Mouse (Mus musculus) erythroblast, embryonic 14.5 days (primary cell): ENCODE results near the gene Galnt17.

Experiments used
- GATA1 ChIP-seq: IDR thresholded peaks from 2 replicates; pipeline ENCODE4 v1.6.1; 2012; ENCODE audit warnings: low read length, inconsistent platforms, mixed read lengths
- TAL1 ChIP-seq: IDR thresholded peaks from 3 replicates; pipeline ENCODE4 v1.6.1; 2012; ENCODE audit warnings: low read length, inconsistent platforms, mixed read lengths

GRCm38 (mm10) chr5:131107188-131107587, 201.1 kb downstream of the Galnt17 start:
- TF ChIP-seq GATA1 (no peak), TAL1 (no peak)
